Mouse (Mus musculus) cerebellum, adult 9-10 months (tissue): ENCODE data around the gene Mical3.

Source experiments
- DNase-seq: peaks from one replicate; pipeline ENCODE4 v3.0.0; 2022

Mical3 gene

DNA sequence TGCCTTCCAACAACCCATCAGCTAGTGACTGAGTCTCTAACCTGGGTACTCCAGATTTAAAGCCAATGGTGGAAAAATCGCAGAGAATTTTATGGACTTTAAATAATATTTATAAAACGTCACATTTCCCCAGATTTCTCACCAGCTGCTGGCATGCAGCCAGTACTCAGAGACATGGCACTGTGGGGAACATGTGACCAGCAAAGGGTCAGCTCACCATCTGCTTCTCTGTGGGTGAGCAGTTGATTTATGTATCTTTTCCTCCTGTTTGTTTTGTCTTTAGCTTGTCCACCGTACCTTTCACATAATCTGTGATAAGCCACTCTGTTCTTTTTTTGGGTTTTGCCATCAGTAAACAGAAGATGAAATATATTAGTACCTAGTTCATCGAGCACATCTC lies 125.8 kb downstream of the Mical3 start:
- DNase-seq, result peak; percentile 92

GRCm38 (mm10) chr6:121002952-121003351 lies 127.8 kb downstream of the Mical3 start:
- no peak for DNase-seq

DNA sequence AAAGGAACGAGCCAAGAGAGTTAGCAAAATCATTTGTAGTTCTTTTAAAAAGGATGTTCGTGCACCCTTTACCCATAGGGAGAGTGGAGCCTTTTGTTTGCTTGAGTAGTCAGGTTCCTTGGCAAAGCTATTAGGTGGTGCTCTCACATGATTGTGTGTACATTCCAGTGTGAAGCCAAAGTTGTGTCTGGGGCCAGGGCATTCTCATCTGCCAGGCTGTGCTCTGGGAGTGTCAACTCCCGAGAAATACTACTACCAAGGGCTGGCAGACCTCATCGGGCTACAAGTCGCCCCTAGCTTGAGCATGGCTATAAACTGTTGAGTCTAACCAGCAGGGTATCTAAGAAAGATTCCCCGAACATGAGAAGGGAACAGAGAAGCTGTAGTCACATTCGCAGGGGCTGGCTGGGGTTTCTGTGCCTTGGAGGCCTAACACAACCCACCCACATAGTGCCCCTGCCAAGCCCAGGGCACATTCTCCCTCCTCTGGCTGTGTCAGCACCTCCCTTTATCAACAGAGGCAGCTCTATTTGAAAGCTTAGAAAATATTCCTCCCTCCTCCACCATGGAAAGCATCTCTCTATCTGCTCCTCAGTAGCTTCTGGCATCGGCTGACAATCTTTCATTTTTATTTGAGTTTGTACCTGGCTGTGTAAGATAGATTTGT lies 130.8 kb downstream of the Mical3 start:
- DNase-seq, result no peak

DNA sequence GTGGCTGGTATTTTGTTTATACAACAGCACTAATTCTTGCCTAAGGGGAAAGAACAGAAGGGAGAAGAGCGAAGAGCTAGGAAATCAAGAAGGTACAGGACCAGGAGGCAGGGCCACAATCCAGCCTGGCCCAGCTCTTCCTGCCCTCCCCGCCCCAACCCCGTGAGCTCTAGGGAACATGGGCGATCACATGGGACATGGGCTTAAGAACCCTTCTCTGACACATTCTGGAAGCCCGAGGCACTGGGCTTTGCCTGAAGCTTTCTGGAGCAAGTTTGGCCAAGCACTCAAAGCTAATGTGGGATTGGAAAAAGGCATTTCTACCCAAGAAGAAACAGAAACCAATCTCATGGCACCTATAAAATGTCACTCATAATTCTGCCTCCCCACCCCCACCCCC lies 131.7 kb downstream of the Mical3 start:
- DNase-seq, result no peak

- DNase-seq, result peak; percentile 45
Measured at GRCm38 (mm10) chr6:120996607-120997006, 134.2 kb downstream of the Mical3 start.

DNA sequence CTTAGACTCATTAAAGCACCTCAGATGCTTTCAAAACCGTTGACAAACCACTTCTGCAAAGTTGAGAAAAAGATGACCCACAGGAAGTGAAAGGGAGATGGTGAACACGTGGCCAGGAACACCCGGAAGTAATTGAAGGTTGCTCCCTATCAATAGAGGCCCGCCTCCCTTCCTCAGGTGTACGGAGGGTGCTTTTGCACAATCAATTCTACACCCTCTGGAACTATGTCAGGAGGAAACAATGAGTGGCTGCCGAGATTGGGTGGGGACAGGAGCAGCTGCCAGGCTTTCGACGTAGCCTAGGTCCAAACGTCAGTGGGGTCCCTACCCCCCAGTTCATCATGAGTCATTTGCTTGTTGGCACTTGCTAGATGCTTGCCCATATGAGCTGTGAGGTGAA lies 135.3 kb downstream of the Mical3 start:
- no peak for DNase-seq

GRCm38 (mm10) chr6:120991857-120992256 lies 138.9 kb downstream of the Mical3 start:
- no peak for DNase-seq

DNA sequence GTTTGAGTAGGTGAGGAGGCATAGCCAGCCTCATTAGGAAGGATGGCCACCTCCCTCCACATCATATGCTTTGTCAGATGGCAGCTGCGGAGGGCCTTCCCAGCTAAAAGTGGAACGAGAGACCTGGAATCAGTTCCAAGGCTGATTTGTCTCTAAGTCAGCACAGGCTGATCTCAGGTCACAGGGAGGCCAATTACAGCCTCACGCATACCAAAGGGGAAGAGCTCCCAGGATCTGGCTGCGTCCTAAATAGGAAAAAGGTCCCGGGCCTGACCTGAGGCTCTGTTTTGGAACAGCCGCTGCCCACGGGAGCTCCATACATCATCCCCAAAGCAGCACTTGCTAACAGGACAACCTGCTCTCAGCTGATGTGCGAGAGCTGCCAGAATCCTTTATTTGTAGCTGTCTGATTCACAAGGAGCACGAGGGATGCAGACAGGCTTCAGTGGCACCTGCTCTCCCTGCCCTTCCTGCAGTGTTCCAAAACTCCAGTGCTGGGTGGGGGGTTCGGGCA lies 143.2 kb downstream of the Mical3 start:
- DNase-seq, result peak; percentile 68

- DNase-seq, result no peak
Measured at GRCm38 (mm10) chr6:120987164-120987563, 143.6 kb downstream of the Mical3 start.

DNA sequence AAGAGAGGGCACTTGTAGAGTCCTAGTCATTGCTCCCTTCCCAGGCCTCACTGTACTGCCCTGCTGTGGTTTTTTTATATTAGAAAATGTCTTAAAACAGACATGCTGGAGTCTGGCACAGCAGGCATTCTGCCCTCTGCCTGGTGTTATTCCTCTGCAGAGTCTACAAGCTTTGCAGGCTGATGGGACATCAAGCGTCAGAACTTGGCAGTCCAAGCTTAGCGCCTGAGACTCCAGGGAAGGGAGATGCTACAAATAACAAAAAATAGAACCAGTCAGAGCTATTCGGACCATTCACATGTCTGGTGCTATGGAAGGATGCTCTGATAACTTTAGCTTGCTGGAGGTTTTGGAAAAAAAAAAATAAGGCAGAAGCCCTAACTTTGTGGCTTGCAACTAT lies 144.6 kb downstream of the Mical3 start:
- no peak for DNase-seq

- DNase-seq, result no peak
Measured at GRCm38 (mm10) chr6:120982314-120982713, 148.5 kb downstream of the Mical3 start.

DNA sequence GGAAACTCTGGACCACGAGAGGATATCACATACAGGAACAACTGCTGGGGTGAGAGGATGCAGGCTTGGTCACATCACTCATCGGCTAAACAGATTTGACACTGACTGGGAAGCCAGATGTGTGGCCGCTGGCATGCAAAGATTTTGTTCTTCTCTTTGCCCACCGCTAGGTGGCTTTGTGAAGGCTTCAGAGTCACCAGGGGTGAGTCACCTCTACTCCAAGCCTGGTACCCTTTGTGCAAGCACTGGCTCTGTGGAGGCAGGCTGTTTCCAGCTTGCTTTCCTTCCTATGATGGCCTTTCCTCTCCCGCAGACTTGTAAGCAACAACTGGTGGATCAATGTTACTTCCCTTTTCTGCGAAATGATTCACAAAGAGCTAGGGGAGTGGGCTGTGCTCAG lies 149.3 kb downstream of the Mical3 start:
- no peak for DNase-seq

- DNase-seq, result no peak
Measured at GRCm38 (mm10) chr6:120978019-120978621, 152.7 kb downstream of the Mical3 start.

GRCm38 (mm10) chr6:120976991-120977390 lies 153.8 kb downstream of the Mical3 start:
- no peak for DNase-seq

DNA sequence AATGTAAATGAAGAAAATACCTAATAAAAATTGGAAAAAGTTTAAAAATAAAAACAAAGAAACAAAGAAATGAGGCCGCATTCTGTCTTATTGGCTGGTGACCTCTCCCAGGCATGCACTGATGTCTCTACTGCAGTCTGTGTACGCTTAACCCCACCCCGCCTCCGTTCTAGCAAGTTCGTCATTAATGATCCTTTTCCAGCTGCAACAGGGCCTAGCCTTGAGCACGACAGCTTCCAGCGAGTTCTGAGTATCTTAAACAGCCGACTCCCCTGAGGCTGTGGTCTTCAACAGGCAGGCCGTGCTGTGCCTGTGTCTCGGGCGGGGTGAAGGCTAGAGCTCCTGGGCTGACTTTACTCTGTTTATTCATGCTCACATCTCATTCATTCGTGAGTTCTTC lies 154.7 kb downstream of the Mical3 start:
- DNase-seq, result no peak

DNA sequence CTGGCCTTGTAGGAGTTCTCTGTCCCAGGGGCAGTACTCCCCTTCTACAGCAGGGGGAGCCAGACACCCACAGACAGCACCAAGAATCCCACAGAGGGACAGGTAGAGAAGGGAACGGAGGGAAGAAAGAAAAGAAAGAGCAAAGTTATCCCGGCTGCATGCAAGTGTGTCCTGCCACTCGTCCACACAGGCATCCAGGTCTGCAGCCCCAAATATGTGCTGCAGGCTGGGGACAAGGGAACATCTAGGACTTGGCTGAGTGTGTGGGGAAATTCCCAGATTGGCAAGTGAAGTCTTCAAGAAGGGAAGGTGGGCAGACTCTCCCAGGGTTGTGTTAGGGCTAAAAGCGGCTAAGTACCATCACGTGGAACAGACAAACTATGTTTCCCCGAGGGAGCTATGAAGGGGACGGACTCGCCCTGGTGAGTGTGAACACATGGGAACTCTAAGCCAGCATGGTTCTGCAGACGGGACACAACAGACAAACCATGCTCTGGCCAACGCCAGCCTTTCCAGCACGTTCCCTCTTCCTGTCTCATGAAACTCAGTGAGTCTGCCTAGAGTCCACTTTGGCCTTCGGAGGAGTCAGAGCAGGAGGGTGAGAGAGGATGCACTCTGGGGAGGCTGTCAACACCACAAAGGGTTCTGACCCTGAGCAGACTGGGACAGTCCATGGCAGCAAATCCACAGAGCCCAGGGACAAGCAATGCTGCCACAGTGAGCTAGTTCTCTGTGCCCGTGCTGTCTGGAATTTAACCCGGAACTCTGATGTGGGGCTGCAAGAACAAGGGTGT lies 158.8 kb downstream of the Mical3 start:
- DNase-seq, result peak; percentile 93

- no peak for DNase-seq
Measured at GRCm38 (mm10) chr6:120970939-120971796, 159.6 kb downstream of the Mical3 start.

DNA sequence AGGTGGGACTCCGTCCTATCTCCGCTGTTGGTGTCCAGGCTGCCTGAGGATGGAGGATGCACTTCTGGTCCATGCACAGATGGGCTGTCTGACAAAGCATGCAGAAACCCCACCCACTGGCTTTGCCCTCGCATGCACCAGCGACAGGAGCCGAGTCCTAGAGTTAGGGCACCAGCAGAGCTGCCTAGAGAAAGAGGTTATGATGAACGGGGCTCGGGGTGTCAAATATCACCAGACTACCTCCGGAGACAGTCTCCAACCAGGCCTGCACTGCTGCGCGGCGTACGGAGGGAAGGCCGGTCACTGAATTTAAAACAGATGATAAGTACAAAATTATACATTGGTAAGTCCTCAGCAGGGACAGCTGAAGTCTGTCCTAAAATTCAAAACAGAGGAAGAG lies 165.0 kb downstream of the Mical3 start:
- DNase-seq, result no peak

DNA sequence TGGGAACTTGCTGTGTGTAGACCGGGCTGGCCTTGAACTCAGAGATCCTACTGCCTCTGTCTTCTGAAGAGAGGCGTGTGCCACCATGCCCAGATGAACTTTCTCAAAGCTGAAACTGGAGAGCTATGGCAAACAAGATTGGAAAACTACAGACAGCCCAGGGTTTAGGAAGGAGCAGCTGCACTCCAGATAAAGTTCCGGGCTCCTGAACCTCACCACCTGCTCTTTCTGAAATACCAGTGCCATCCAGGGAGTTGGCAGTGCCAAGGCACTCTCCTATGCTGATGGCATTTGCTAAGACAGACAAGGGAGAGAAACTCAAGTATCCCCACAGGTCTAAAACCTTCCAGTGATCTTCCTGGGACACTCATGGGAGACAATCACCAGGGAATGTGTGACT lies 166.6 kb downstream of the Mical3 start:
- DNase-seq, result no peak

DNA sequence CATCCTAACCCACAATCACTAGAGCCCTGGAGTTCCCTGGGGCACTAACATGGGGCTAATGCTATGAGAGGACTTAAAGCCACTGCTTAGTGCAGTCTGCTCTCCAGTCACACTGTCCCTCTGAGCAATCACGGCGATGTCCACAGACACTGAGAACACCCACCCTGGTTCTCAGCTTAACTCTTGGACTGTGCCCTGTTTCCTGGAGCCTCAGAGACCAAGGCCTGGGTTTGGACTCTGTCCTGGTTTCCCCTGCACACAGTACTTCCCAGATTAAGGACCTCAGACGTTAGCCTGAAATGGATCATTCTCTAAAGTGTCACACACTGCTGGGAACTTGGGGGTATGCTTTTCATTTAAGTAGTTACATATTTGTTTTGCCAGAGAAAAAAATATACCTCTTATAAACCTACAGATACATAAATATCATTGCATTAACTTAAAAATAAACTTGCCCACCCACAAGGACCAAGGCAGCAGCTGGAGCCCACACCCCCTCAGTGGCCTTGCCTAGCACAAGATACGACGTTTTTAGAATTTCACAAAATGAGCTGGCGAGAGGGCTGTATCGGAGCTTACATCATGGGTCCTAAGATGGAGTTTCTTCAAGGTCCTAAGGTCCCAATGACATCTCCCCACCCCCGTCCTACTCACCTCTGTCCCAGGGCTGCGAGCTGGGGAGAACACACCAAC lies 170.3 kb downstream of the Mical3 start:
- no peak for DNase-seq

DNA sequence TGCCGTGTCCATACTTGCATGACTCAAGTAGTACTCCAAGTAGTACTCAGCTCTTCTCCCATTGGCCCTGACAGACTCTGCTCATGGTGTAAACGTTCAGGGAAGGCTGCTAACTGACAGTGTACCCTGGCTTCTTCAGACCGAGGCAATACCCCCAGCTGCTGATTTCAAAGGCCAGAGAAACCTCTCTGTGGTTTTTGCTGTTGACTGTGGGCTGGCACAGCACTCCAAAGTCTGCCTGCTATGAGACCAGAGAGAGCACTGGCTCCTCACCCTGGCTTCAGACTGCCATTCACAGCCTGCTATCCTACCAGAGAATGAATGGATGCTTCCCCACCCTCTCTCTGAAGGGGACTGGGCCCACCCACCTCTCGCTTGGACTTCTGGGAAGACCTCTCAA lies 173.5 kb downstream of the Mical3 start:
- no peak for DNase-seq
